Mouse (Mus musculus) megakaryocyte-erythroid progenitor cell, adult 5-6 weeks (primary cell): ENCODE results near the gene Phf2. TPM values are rescaled to one million over a fixed set of nuclear protein-coding genes. Genes with fewer than 3 reads are reported as not detected.
A peak's percentile ranks its signal among the peaks of the same experiment; 100 is the strongest.

ENCODE experiments used
- ATAC-seq: replicated peaks from 2 replicates; pipeline ENCODE4 v1.8.0; 2016; ENCODE audit warnings: mild to moderate bottlenecking, inconsistent platforms; ENCODE audit not compliant: severe bottlenecking, poor library complexity, low FRiP score, low TSS enrichment
- total RNA-seq, 2 experiments: library from RNA; stranded (forward) in 1 of 2; stranded (reverse) in 1 of 2; fragments of 200-1000, 215-1000 nt in 1 of 2; fragments of >200 nt in 1 of 2; fragmentation: Nextera tagmentation in 1 of 2; gene quantifications; 2 replicates each; pipeline ENCODE4 v1.2.3; 2014 to 2017

Phf2 gene
- total RNA-seq (2014; fragmentation: Nextera tagmentation) = 25.2 and 26.1 TPM in 2 replicates
- total RNA-seq (2017) = 6.1 and 10.9 TPM in 2 replicates

GRCm38 (mm10) chr13:48870771-48871731 lies at the start of gene Phf2:
TSS of gene Phf2 (minus strand) at chr13:48871119.
- no peak for ATAC-seq

GRCm38 (mm10) chr13:48919756-48920415 lies 49.0 kb upstream of the Phf2 start:
- ATAC-seq = no peak

DNA sequence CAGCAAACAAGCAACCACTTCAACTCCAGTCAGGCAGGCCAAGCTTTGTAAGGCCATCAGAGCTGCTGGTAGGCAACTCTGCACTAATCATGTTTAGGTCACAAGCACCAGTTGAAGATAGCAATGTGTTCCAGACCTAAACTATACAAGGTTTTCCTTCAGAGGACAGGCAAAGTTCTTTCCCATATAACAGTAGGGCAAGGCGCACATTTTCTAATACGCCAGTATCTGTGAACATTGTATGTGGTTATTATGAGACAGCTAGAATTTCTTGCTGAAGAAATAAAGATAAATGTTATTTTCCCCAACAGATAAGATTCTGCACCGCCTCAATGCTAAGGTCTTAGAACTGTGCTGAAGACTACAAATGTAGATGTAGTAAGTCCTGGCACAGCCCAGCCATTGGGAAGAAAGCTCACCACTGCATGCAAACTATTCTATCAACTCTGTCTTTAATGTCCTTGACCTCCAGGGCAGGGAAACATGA lies 46.2 kb upstream of the Phf2 start:
- peak; percentile 60 for ATAC-seq

DNA sequence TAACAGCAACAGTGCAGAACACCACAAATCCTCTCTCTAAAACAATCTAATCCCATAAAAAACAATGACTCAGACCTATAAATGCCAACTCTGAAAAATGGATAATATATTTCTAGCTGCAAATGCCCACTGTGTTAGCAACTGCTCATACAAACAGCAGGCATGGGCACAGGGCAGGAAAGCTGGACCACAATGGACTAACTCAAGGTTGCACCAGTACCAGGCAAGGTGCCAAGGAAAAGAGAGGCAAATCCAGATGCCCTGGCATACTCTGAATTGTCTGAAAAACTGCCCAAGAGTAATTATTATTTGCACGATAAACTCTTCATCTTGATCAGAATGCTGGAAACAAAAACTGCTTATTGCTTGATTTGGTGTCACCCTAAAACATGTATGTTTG lies 42.8 kb upstream of the Phf2 start:
- no peak for ATAC-seq

DNA sequence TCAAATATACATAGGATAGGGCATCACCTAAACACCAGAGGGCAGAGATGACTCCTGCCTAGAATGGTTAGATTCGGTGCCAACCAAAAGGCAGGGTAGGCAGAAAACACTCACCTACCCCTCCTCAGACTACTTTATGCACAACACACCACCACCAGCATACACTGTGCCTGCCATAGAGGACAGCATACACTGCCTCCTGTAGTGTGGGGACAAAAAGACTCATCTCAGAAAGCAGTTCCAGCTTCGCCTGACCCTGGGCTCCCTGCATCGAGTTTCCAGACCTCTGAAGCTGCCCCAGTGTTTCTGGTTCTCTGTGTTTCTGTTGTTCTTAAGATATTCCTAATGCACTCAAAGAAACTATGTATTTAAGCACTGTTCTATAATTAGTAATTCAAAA lies 42.2 kb upstream of the Phf2 start:
- ATAC-seq = no peak

DNA sequence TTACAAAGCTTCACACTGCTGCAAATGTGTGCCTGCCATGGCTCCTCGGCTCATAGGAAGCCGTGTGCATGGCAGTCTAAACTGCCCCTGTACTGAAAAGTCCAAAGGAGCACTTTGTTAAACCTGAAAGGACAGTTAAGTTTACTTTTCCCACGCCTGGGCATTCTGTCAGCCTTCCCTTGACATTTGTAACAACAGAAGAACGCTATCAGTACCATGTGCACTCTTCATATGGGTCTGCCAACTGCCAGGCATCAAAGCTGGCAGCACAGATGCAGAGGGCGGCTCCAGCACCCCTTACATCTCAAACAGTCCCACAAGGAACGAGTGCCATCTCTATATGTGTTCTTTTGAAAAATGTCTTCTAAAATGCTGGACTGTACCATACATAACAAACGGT lies 40.5 kb upstream of the Phf2 start:
- ATAC-seq = peak; percentile 51; the same call in 1 of the 2 replicates

GRCm38 (mm10) chr13:48905458-48905857 lies 34.5 kb upstream of the Phf2 start:
- ATAC-seq = no peak

GRCm38 (mm10) chr13:48895376-48895775 lies 24.5 kb upstream of the Phf2 start:
- ATAC-seq = no peak

DNA sequence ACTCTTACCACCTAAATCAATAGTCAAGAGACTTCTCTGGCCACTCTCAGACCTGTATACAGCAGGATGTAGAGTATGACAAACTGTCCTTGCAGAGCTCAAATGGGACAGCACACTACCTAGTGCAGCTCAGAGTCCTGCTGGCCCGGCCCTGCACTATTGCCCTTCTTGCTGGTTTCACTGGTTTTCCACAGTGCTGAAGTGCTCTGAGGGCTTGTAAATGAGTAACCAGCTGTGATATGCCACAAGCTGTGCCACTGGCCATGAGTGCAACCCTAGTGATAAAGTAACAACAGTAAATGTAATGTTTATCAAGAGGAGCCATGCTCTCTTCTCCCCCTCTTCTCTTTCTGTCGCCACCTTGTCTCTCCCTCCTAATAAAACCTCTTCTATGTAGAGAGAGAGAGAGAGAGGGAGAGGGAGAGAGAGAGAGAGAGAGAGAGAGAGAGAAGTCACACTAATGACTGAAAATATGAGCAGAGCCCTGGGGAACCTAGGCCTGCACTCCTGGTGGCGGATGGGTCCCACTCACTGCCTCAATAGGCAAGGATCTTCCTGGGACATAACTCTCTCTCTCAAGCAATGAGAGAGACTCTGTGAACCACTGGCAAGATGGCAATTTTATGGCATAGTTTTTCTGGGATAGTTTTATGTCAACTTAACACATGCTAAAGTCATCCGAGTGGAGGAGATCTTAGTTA lies 19.5 kb upstream of the Phf2 start:
- peak; percentile 41 for ATAC-seq

GRCm38 (mm10) chr13:48878534-48878933 lies 7.6 kb upstream of the Phf2 start:
- ATAC-seq = peak; percentile 99

DNA sequence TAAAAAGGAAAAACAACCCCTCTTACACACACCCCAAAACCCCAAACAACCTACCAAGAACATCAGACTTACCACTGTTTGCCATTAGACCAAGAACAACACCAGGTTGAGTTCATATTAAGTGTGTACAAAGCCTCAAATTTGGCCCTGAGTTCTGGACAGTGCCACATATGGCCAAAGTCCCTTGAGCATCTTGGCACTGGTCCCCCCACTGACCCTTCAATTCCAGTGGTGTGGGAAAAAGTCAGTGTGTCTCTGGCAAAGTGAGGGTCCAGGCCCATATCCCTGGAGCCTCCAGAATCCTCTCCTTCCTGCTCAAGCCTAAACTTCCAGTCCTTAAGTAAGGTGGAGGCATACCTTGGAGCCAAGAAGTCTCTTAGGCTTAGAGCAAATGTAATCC lies 6.9 kb upstream of the Phf2 start:
- no peak for ATAC-seq

GRCm38 (mm10) chr13:48872726-48873125 lies 1.8 kb upstream of the Phf2 start:
- ATAC-seq = no peak

GRCm38 (mm10) chr13:48871887-48872606 lies 1.1 kb upstream of the Phf2 start:
- ATAC-seq = no peak

DNA sequence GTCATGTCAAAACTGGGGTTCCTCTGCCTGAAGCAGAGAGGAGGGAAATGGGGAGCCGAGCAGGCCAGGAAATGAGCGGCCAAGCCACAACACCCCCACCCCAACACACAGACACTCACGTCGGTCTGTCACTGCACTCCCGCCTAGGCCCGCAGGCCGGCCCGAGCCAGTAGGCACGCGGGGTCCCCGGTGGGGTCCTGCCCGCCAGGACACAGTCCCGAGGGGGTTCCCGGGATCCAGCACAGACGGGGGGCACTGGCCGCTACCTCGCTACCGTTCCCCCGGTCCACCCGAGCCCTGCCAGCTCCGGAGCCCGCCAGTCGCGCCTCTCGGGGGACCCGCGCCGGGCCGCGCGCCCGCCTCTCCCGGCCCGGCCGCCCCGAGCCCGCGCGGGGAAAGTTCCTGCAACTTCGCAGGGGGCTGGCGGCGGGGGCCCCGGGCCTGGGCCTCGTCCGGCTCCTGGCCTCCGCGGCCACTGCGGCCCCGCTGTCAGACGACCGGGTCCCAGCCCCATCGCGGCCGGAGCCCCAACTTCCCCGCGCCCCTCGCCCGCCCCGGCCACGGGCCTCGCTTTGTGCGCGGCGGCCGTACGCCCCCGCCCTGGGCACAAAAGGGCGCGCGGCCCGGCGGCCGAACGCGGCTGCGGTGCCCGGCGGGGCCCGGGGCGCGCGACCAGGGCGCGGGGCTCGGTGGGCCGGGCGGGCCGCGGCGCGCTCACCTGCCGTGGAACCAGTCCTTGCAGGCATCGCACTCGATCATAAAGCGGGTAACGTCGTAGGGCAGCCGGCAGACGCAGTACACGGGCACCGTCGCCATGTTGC lies 759 bp downstream of the Phf2 start:
- ATAC-seq = peak; percentile 36; the same call in 1 of the 2 replicates

DNA sequence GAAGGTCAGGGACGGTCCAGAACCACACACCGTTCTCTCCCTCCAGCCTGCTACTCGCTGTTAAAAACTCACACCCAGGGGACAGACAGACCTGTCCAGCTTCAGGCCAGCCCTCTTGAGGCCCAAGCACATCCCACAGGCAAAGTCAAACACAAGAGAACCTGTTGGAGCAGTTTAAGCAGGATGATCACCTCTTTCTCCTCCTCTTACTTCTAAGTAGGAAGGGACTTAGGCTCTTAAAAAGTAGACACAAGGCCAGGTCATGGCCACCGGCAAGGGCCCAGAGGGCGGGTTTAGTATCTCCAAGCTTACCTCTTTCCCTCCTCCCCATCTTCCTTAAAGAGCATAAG lies 1.3 kb downstream of the Phf2 start:
- 0 out of 2 replicates have a peak, but pooled peaks have one; percentile 19 for ATAC-seq

DNA sequence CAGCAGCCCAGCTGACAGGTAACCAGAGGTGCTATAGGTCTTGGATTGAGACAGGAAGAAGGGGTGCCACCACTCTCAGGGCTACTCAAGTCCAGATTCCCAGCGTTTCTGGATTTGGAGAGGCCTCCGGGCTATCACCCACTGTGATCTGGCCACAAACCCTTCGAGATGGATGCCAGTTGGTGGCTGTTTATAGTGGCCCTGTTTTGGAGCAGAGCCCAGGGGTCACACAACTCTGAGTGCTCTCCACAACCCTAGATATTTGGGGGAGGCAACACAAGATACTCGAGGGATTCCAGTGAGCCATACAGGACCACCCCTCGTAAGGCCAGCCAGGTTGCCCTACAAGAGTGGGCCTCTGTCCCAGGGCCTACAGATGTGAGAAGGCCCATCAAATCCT lies 1.8 kb downstream of the Phf2 start:
- ATAC-seq = no peak; the same call in 1 of the 2 replicates

- ATAC-seq = no peak
These were observed 6.1 kb downstream of the Phf2 start for GRCm38 (mm10) chr13:48864673-48865356.

DNA sequence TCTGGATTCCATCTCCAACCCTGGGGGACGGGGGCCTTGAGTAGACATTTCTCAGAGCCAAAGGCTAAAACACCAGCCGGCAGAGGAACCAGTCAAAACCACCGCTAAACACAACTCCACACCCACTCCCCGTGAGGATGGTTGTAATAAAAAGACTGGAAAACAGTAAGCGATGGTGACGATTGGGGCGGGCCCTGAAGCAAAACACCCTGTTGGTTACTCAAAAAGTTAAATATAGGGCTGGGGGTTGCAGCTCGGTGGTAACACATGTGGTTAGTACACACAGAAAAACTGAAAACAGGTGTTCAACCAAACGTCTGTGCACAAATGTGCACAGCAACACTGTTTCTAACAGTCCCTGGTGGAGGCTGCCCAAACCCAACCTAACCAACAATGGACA lies 7.4 kb downstream of the Phf2 start:
- ATAC-seq = no peak
